Mouse (Mus musculus) kidney, adult 2 months (tissue): Measurements from ENCODE around the gene Ranbp3l.

Source experiments
- CTCF ChIP-seq: fragments of 200-500 bp; conservative IDR thresholded peaks from 2 replicates; pipeline ENCODE4 v1.5.1; 2011; ENCODE audit warnings: low read depth, mild to moderate bottlenecking, control low read depth, low read length, moderate library complexity, mixed read lengths; ENCODE audit not compliant: insufficient read depth, insufficient read length
- POLR2A ChIP-seq: fragments of 200-500 bp; IDR thresholded peaks from one replicate; pipeline ENCODE4 v1.6.1; 2011; ENCODE audit warnings: low read depth, low read length, control low read depth

DNA sequence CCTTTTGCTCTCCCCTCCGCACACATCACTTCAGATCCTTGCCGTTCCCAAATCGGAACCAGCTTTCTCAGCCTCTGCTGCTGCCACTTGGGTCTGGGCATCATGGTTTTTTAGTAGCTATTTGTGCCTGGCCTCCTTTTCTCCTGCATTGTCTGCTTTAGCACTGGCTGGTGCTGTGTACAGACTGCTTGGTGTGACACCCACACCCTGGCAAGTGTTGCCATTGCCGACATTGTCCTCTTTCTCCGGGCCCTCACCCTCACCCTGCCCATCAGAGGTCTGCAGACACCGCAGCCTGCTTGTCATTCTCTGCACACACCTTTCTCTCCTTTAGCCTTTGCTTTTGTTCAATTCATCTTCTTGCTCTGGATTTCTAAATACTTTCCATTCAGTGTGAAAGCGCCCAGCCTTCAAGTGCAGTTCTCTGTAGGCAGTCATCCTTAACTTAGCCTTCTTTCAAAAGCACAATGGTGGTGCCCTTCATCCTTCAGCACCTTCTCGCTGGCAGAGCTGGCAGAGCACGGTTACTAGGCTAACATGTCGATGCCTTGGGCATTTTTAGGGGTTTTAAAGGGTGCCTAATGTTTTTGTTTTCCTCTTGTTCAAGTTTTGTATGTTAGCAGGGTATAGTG lies 132.8 kb downstream of the Ranbp3l start:
- TF ChIP-seq POLR2A, result no peak
- TF ChIP-seq CTCF, result no peak
